Mouse (Mus musculus): ENCODE data around the gene Gm37240. TPM values are rescaled to one million over a fixed set of nuclear protein-coding genes. Genes with fewer than 3 reads are reported as not detected.

Gm37240 gene
- polyA plus RNA-seq, 1 experiment from 2014 or later = not detected

DNA sequence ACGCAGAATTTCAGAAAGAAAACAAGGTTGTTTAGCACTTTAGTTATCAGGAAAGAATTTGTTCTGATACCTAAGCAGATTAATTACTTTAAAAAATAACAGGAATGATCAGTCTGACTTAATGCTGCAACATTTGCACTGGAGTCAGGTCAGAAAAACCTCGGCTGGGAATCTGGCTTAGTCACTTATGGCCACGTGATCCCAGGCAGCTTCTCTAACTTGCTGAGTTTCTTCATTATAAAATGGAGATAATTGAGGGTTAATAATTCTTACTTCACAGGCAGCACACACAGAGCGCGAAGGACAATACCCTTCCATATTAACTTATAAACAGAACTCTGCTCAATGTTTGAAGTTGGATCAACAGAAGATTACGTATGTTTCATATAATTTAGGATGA lies 1350.3 kb downstream of the Gm37240 start:
- no peaks in the 10 kb centered on the region for H3K9me3 ChIP-seq
- ATAC-seq (ENCODE audit: low read depth) = no peak
- no peak overlapping the region for H3K4me2 ChIP-seq
- no peaks in the 10 kb centered on the region for H3K4me1 ChIP-seq (replicated peaks)
- H3K9ac ChIP-seq = no peak overlapping the region
- no peak overlapping the region for H3K27ac ChIP-seq (replicated peaks)
- 81% methylated on average over 6 of the region's 6 CpGs for WGBS
- H3K27me3 ChIP-seq = no peaks in the 10 kb centered on the region
- H3K4me3 ChIP-seq = no peak overlapping the region
- H3K36me3 ChIP-seq = no peaks in the 10 kb centered on the region

GRCm38 (mm10) chr3:84533227-84533626 lies 1354.1 kb downstream of the Gm37240 start:
- no peak overlapping the region for H3K4me2 ChIP-seq
- H3K4me3 ChIP-seq = no peak overlapping the region
- H3K9me3 ChIP-seq = no peaks in the 10 kb centered on the region
- H3K4me1 ChIP-seq (replicated peaks) = no peaks in the 10 kb centered on the region
- no peak overlapping the region for H3K27ac ChIP-seq (replicated peaks)
- no peak overlapping the region for H3K9ac ChIP-seq
- H3K27me3 ChIP-seq = no peaks in the 10 kb centered on the region
- no peak for ATAC-seq (ENCODE audit: low read depth)
- WGBS = 78% methylated on average over 5 of the region's 5 CpGs
- H3K36me3 ChIP-seq = no peaks in the 10 kb centered on the region

DNA sequence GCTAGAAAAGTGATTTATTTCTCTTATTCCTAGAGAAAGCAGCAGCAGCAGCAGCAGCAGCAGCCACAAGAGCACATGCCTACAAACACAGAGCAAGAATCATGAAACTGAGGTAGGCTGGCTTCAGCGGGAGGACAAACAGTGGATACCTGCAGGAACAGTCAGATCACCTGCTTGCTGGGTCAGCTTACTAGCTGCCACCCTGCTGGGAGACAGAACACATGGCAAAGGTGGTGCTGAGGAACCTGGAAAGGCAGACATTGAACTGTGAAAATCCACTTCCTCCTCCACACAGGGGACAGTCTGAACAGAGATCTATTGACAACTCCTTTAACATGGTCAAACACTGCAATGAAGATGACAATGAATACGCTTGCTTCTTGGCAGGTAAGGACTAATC lies 1358.3 kb downstream of the Gm37240 start:
- Histone ChIP-seq H3K36me3 (no peaks in the 10 kb centered on the region), H3K4me3 (no peak overlapping the region), H3K9me3 (no peaks in the 10 kb centered on the region), H3K27ac (replicated peaks) (no peak overlapping the region), H3K4me2 (no peak overlapping the region), H3K4me1 (replicated peaks) (0 out of 2 replicates have a peak, but pooled peaks cover 5% of the 10 kb centered on the region), H3K9ac (no peak overlapping the region), H3K27me3 (no peaks in the 10 kb centered on the region)
- ATAC-seq (ENCODE audit: low read depth) = no peak
- WGBS = 88% methylated on average over 2 of the region's 2 CpGs

DNA sequence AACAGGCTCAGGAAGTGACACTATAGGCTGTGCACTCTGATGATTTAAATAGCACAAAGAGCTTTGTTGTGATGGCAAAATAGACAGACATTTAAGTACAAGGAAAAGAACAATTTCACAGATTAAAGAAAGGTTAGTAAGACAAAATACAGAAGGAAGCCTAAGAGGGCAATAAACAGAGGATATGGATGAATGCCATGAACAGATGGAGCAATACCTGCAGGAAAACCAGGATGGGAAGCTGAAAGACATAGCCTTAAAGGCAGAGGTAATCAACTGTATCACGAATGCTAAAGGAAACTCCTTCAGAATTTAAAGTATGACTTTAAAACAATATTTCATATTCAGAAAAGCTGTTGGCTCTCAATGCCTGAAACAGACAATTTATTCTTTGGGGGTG lies 1362.4 kb downstream of the Gm37240 start:
- no peaks in the 10 kb centered on the region for H3K9me3 ChIP-seq
- H3K36me3 ChIP-seq = no peaks in the 10 kb centered on the region
- ATAC-seq (ENCODE audit: low read depth) = no peak
- WGBS = 76% methylated on average over 1 of the region's 1 CpGs
- H3K4me2 ChIP-seq = no peak overlapping the region
- no peak overlapping the region for H3K4me3 ChIP-seq
- H3K9ac ChIP-seq = no peak overlapping the region
- 0 out of 2 replicates have a peak, but pooled peaks cover 5% of the 10 kb centered on the region for H3K4me1 ChIP-seq (replicated peaks)
- no peak overlapping the region for H3K27ac ChIP-seq (replicated peaks)
- H3K27me3 ChIP-seq = no peaks in the 10 kb centered on the region

- ATAC-seq (ENCODE audit: low read depth) = no peak
- Histone ChIP-seq H3K4me2 (no peak overlapping the region), H3K9ac (no peak overlapping the region), H3K36me3 (0 out of 2 replicates have a peak, but pooled peaks cover 6% of the 10 kb centered on the region), H3K27me3 (no peaks in the 10 kb centered on the region), H3K9me3 (no peaks in the 10 kb centered on the region), H3K4me3 (no peak overlapping the region), H3K4me1 (replicated peaks) (peaks cover 6% of the 10 kb centered on the region; the same call in 1 of the 2 replicates), H3K27ac (replicated peaks) (no peak overlapping the region)
- WGBS = 87% methylated on average over 3 of the region's 3 CpGs
Observed at GRCm38 (mm10) chr3:84516163-84516562, 1371.2 kb downstream of the Gm37240 start.

- Histone ChIP-seq H3K4me2 (no peak overlapping the region), H3K9ac (no peak overlapping the region), H3K9me3 (no peaks in the 10 kb centered on the region), H3K27ac (replicated peaks) (no peak overlapping the region), H3K36me3 (no peaks in the 10 kb centered on the region), H3K27me3 (no peaks in the 10 kb centered on the region), H3K4me3 (no peak overlapping the region), H3K4me1 (replicated peaks) (peaks cover 6% of the 10 kb centered on the region; the same call in 1 of the 2 replicates)
- ATAC-seq (ENCODE audit: low read depth) = no peak
- WGBS = 28% methylated on average over 6 of the region's 6 CpGs
Observed at GRCm38 (mm10) chr3:84512774-84513515, 1374.4 kb downstream of the Gm37240 start.

DNA sequence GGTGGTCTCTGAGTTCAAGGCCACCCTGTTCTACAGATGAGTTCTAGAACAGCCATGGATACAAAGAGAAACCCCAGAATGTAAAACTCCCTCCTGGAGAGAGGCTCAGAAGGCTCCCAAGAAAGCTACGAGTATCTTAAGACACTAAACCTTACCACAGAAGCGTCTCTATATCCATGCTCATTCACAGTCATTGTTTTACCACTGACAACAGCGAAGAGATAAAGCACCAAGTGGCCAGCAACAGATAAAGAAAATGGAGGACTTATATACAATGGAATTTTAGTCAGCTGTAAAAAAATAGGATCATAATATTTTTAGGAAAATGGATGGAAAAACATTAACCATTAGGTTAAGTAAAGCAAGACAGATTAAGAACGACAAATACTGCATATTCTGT lies 1382.1 kb downstream of the Gm37240 start:
- 91% methylated on average over 4 of the region's 4 CpGs for WGBS
- H3K9ac ChIP-seq = no peak overlapping the region
- no peaks in the 10 kb centered on the region for H3K9me3 ChIP-seq
- H3K36me3 ChIP-seq = no peaks in the 10 kb centered on the region
- no peak overlapping the region for H3K4me3 ChIP-seq
- H3K4me1 ChIP-seq (replicated peaks) = peaks cover 6% of the 10 kb centered on the region; the same call in 1 of the 2 replicates
- H3K27ac ChIP-seq (replicated peaks) = no peak overlapping the region
- no peak for ATAC-seq (ENCODE audit: low read depth)
- H3K27me3 ChIP-seq = no peaks in the 10 kb centered on the region
- no peak overlapping the region for H3K4me2 ChIP-seq

DNA sequence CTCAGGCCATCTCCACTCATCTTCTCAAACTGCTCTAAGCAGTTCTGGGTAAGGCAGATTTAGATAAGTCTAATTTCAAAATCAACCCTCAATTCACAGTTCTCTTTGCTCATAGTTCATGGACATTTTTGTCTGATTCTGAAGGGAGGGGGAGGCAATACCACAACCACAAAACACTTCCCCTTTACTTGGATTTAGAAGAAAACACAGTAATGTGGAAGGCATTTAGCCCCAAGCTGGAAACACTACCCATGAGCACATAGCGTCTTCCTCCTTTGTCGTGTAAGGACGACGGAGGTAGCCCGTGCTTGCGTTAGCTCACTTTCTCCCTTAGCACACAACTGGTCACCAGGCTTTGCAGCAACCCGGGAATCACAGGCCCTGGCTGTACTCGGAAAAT lies 1383.0 kb downstream of the Gm37240 start:
- H3K9me3 ChIP-seq = no peaks in the 10 kb centered on the region
- H3K27me3 ChIP-seq = no peaks in the 10 kb centered on the region
- H3K4me3 ChIP-seq = no peak overlapping the region
- no peak overlapping the region for H3K4me2 ChIP-seq
- ATAC-seq (ENCODE audit: low read depth) = no peak
- no peak overlapping the region for H3K9ac ChIP-seq
- 90% methylated on average over 8 of the region's 8 CpGs for WGBS
- no peak overlapping the region for H3K27ac ChIP-seq (replicated peaks)
- H3K36me3 ChIP-seq = no peaks in the 10 kb centered on the region
- peaks cover 6% of the 10 kb centered on the region for H3K4me1 ChIP-seq (replicated peaks)

DNA sequence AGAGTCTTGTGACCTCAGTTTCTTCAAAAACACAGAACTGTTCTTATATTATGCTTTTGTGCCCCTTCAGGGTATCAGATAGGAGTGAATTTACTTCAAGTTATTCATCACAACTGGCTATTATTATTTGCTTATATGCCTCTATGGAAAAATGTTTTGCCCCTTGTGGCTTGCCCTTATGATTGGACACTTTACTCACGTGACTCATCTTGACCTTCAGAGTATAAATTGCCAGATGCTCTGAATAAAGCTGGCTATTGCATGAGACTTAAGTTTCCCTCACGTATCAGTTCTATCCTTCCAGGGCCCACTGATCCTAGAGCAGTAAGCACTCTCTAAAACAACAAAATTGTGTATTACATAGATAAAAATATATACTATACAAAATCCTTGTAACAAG lies 1385.2 kb downstream of the Gm37240 start:
- 69% methylated on average over 2 of the region's 2 CpGs for WGBS
- 0 out of 2 replicates have a peak, but pooled peaks cover 3% of the 10 kb centered on the region for H3K36me3 ChIP-seq
- ATAC-seq (ENCODE audit: low read depth) = no peak

DNA sequence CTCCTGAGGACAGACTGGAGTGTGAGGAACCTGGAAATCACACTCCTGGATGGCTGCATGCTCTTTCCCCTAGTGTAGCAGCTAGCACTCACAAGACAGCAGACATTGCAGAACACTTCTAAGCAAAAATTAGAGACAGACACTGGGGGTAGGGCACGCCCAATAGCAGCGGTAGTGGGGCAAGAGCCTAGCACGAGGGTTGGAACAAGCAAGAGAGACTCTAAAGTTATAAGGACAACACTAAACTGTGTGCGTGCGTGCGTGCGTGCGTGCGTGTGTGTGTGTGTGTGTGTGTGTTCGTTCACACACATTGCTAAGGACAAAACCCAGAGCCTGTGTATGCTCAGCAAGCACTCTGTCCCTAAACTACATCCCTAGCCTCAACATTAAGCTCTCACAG lies 1386.8 kb downstream of the Gm37240 start:
- H3K9ac ChIP-seq = no peak overlapping the region
- ATAC-seq (ENCODE audit: low read depth) = no peak
- H3K9me3 ChIP-seq = no peaks in the 10 kb centered on the region
- H3K27me3 ChIP-seq = no peaks in the 10 kb centered on the region
- no peak overlapping the region for H3K4me3 ChIP-seq
- H3K4me1 ChIP-seq (replicated peaks) = peaks cover 6% of the 10 kb centered on the region
- 69% methylated on average over 10 of the region's 10 CpGs for WGBS
- 0 out of 2 replicates have a peak overlapping the region, but pooled peaks have one; percentile 28 for H3K27ac ChIP-seq (replicated peaks)
- 0 out of 2 replicates have a peak, but pooled peaks cover 6% of the 10 kb centered on the region for H3K36me3 ChIP-seq
- no peak overlapping the region for H3K4me2 ChIP-seq

More for the DNA sequence above, 1385.2 kb downstream of the Gm37240 start:
- H3K27me3 ChIP-seq = no peaks in the 10 kb centered on the region
- H3K4me3 ChIP-seq = no peak overlapping the region
- H3K27ac ChIP-seq (replicated peaks) = no peak overlapping the region
- peaks cover 6% of the 10 kb centered on the region for H3K4me1 ChIP-seq (replicated peaks)
- no peak overlapping the region for H3K4me2 ChIP-seq
- H3K9me3 ChIP-seq = no peaks in the 10 kb centered on the region
- H3K9ac ChIP-seq = no peak overlapping the region

DNA sequence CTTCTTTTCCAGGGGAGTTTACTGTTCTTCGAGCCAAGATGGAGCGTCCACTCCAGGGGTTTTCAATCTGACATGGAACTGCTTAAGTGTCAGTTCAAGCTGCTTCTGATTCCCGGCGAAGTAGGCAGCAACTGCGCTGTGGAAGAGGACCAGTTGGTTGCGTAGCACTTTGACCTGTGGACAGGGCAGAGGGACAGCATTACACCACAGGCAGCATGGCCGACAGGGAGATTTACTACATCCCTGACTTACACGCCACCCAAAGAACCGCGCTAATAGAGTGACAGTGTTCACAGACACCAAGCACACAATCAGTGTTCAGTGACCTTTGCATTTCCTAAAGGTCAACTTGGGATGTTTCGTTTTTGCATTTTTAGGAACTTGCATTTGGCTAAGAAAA lies 1389.6 kb downstream of the Gm37240 start:
- H3K9me3 ChIP-seq = no peaks in the 10 kb centered on the region
- H3K27ac ChIP-seq (replicated peaks) = no peak overlapping the region
- WGBS = 37% methylated on average over 11 of the region's 11 CpGs
- no peak for ATAC-seq (ENCODE audit: low read depth)
- no peak overlapping the region for H3K9ac ChIP-seq
- H3K4me3 ChIP-seq = no peak overlapping the region
- H3K4me1 ChIP-seq (replicated peaks) = peaks cover 6% of the 10 kb centered on the region
- H3K36me3 ChIP-seq = 0 out of 2 replicates have a peak, but pooled peaks cover 11% of the 10 kb centered on the region
- H3K27me3 ChIP-seq = no peaks in the 10 kb centered on the region
- no peak overlapping the region for H3K4me2 ChIP-seq

DNA sequence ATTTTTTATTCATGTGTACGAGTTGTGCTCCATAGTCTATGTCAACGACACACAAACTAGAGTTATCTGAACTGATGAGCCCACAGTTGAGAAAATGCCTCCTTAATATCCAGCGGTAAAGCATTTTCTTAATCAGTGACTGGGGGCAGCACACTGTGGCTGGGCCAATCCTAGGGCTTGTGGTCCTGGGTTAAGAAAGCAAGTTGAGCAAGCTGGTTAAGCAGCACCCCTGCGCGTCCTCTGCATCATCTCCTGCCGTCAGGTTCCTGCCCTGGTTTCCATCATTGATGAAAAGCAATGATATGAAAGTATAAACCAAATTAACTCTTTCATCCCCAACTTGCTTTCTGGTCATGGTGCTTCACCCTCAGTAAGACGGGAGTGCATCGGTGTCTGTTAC lies 1394.7 kb downstream of the Gm37240 start:
- Histone ChIP-seq H3K4me2 (no peak overlapping the region), H3K4me1 (replicated peaks) (0 out of 2 replicates have a peak, but pooled peaks cover 6% of the 10 kb centered on the region), H3K27ac (replicated peaks) (no peak overlapping the region), H3K9ac (no peak overlapping the region), H3K36me3 (0 out of 2 replicates have a peak, but pooled peaks cover 10% of the 10 kb centered on the region), H3K9me3 (no peaks in the 10 kb centered on the region), H3K27me3 (no peaks in the 10 kb centered on the region), H3K4me3 (no peak overlapping the region)
- no peak for ATAC-seq (ENCODE audit: low read depth)
- 95% methylated on average over 8 of the region's 8 CpGs for WGBS

Measured in neural tube, embryonic 13.5 days (tissue).